Mouse (Mus musculus) embryonic stem cell, embryonic (primary cell): Measurements from ENCODE around the gene Ccdc120.

Source experiments
- CTCF ChIA-PET, 4 experiments: fragments of 300-600 bp in 2 of 4; fragments of 350-600 bp in 2 of 4; sonication (Branson Sonifier 250); formaldehyde crosslinking; loops; one replicate each; lab custom pipeline; 2022; ENCODE audit warnings: inconsistent platforms in 2 of 4; lab: Charles Lee
- POLR2A ChIA-PET, 4 experiments: fragments of 300-600 bp in 2 of 4; fragments of 350-600 bp in 2 of 4; sonication (Branson Sonifier 250); formaldehyde crosslinking; loops; one replicate each; lab custom pipeline; 2022; ENCODE audit warnings: antibody characterized with exemption in 4 of 4, inconsistent platforms in 1 of 4; lab: Charles Lee

The Ccdc120 gene

DNA sequence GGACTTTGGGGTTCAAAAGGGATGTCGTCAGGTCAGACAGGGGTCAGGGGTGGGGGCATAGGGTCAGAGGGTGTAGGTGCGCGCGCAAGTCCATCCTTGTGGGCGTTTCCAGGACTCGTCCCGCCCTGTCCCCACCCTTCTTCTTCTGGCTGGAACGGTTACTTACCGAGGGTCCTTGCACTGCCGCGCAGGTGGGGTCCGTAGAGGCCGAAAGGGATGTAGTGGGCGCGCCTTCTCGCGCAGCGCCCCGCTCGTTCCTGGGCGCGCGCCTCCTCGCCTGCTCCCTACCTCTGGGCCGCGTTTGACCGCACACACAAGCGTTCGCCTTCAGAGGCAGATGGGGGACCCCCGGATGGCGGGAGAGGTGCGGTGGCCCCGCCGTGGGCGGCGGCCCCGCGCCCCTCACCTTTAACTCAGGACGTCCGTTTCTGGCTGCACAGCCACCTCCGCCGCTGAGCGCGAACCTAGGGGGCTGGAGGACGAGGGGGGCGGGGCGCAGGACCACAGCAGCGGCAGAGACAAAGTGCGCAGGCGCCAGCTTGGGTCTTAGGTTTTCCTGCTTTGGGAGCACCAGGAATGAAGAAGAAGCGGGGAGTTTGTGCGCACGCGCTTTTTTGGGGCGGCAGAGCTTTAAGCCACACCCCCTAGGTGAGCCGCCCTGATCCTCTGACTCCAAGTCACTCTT is at the start of gene Ccdc120:
Ccdc120 (minus strand) TSS at position 474 of the 685 bp plus-strand sequence.
- ChIA-PET POLR2A (interaction anchor here in 3 of 4 experiments (0.5 to 1.4 kb wide), 11 partner anchors 12 to 72 kb away, joined by 3 to 17 read pairs (median 4); partner anchors contain the start of genes Kcnd1 (in 1 of the 3), Praf2 (in 1 of the 3), Tfe3 (in 1 of the 3) and Wdr45 (in 1 of the 3)), CTCF (interaction anchor here in 1 of 4 experiments (0.9 to 1.1 kb wide), 4 partner anchors 12 to 42 kb away, joined by 3 to 8 read pairs (median 4); partner anchors contain the start of gene Tfe3)

- POLR2A ChIA-PET, result no interaction called here
Measured at GRCm38 (mm10) chrX:7797327-7797726, 46.6 kb upstream of the Ccdc120 start.

DNA sequence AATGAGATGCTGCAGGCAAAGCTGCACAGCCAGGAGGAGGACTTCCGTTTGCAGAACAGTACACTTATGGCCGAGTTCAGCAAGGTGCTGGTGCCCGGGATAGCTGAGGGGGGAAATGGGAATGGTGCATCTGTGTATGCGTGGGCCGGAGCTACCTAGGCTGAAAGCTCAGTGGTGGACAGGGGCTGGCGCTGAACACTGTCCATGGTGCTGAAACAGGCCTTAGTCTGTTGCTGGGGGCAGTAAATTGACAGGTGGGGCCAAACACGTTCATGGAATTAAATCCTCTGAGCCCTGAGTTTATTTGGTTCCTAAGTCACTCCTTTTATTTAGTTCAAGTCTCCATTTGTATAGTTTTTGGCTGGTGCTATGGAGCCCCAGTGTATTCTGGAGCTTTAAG is 44.3 kb upstream of the Ccdc120 start:
- ChIA-PET CTCF (interaction anchor here in 2 of 4 experiments (0.5 to 0.7 kb wide), 3 partner anchors 47 to 164 kb away, joined by 3 to 5 read pairs (median 3); no protein-coding TSS in a partner anchor), POLR2A (interaction anchor here in 3 of 4 experiments (0.5 to 1.0 kb wide), 6 partner anchors 31 to 146 kb away, joined by 3 to 6 read pairs (median 4); partner anchors contain the start of genes Eras (in 1 of the 3) and Praf2 (in 1 of the 3))

More at GRCm38 (mm10) chrX:7797327-7797726, 46.6 kb upstream of the Ccdc120 start:
- CTCF ChIA-PET, result interaction anchor here in 1 of 4 experiments (0.5 kb wide), 1 partner anchor 322 kb away, joined by 3 read pairs; no protein-coding TSS in a partner anchor

DNA sequence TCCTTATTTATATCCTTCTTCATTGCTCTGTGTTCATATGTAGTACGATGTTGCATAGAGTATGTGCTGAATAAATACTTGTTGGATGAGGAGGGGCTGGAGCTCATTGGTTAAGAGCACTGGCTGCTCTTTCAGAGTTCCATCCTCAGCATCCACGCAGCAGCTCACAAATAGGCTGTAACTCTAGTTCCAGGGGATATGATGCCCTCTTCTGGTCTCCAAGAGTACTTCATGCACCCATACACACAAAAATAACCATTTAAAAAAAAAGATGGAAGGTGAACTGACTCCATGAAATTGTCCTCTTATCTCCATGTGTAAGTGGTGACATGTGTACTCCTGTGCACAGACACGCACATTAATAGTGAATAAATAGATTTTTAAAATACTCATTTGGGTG is 42.7 kb upstream of the Ccdc120 start:
- ChIA-PET CTCF (interaction anchor here (0.6 to 1.4 kb wide), 15 partner anchors 9 to 412 kb away, joined by 3 to 12 read pairs (median 3); partner anchors contain the start of gene Ccdc120 (in 1 of the 4)), POLR2A (interaction anchor here in 2 of 4 experiments (0.8 to 1.9 kb wide), 7 partner anchors 14 to 94 kb away, joined by 3 to 5 read pairs (median 3); partner anchors contain the start of gene Slc35a2 (in 1 of the 2))

DNA sequence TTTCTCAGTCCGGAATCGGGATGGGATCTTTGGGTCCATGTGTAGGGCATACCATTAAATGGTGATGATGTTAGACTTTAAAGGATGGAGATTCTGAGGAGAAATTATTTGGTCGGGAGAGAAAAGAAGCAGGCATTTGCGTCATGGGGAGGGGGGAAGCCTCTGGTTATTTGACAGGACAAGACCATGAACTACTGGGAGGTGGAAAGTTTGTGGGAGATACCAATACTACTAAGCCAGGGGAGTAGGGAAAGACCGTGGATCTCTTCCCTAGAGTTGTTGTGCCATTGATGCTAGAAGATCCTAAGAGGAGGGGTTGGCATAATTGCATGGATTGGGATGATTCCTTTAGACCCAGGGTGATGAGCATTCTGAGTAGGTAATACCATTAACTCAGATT is 39.6 kb upstream of the Ccdc120 start:
- CTCF ChIA-PET, result no interaction called here

DNA sequence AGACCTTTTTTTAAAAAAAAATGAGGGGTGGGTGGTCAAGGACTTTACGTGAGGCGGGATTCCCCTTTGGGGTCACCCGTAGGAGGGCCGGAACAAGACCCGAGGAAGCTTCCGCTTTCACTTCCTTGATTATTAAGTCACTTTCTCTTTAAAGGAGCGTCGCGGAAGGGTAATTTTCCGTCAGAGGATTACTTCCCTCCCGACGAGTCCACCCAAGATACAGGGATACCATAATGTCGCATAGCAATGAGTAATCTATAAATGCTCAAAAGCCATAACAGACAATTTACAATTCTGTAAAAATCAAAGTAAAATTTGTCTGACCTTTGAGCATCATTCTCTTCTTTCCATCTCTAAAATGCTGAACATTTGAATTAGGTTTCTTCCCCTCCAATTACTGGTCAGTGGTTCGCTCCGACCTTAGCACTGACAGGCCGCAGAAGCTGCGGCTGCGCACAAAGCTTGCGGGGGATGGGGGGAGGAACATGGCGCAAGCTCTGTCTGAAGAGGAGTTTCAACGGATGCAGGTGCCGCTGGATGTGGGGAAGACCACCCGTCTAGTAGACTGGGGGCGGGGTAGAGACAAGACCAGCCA is 38.9 kb upstream of the Ccdc120 start, which contains the start of gene Gripap1:
Gripap1 (plus strand) TSS at position 224 of the 595 bp plus-strand sequence.
- ChIA-PET POLR2A (interaction anchor here in 3 of 4 experiments (0.7 to 2.3 kb wide), 16 partner anchors 10 to 285 kb away, joined by 3 to 8 read pairs (median 4); partner anchors contain the start of genes Hdac6 (in 1 of the 3), Suv39h1 (in 1 of the 3) and Tfe3 (in 1 of the 3)), CTCF (interaction anchor here in 2 of 4 experiments (0.8 to 1.1 kb wide), 2 partner anchors 23 to 314 kb away, joined by 3 read pairs; no protein-coding TSS in a partner anchor)

More for the DNA sequence above, 39.6 kb upstream of the Ccdc120 start:
- POLR2A ChIA-PET, result interaction anchor here in 3 of 4 experiments (0.6 to 2.3 kb wide), 14 partner anchors 11 to 284 kb away, joined by 3 to 8 read pairs (median 4); partner anchors contain the start of genes Hdac6 (in 1 of the 3), Suv39h1 (in 1 of the 3) and Tfe3 (in 1 of the 3)

GRCm38 (mm10) chrX:7782603-7783092 is 31.9 kb upstream of the Ccdc120 start:
- ChIA-PET CTCF (interaction anchor here in 2 of 4 experiments (1.2 to 2.3 kb wide), 2 partner anchors 10 to 49 kb away, joined by 4 to 6 read pairs; no protein-coding TSS in a partner anchor), POLR2A (no interaction called here)

- CTCF ChIA-PET, result interaction anchor here in 2 of 4 experiments (0.6 to 1.2 kb wide), 7 partner anchors 11 to 296 kb away, joined by 3 to 5 read pairs (median 3); no protein-coding TSS in a partner anchor
- POLR2A ChIA-PET, result interaction anchor here in 2 of 4 experiments (0.6 to 1.7 kb wide), 8 partner anchors 10 to 43 kb away, joined by 3 to 8 read pairs (median 4); partner anchors contain the start of genes Gripap1 (in 1 of the 2) and Tfe3 (in 1 of the 2)
Measured at GRCm38 (mm10) chrX:7779294-7779693, 28.6 kb upstream of the Ccdc120 start.

DNA sequence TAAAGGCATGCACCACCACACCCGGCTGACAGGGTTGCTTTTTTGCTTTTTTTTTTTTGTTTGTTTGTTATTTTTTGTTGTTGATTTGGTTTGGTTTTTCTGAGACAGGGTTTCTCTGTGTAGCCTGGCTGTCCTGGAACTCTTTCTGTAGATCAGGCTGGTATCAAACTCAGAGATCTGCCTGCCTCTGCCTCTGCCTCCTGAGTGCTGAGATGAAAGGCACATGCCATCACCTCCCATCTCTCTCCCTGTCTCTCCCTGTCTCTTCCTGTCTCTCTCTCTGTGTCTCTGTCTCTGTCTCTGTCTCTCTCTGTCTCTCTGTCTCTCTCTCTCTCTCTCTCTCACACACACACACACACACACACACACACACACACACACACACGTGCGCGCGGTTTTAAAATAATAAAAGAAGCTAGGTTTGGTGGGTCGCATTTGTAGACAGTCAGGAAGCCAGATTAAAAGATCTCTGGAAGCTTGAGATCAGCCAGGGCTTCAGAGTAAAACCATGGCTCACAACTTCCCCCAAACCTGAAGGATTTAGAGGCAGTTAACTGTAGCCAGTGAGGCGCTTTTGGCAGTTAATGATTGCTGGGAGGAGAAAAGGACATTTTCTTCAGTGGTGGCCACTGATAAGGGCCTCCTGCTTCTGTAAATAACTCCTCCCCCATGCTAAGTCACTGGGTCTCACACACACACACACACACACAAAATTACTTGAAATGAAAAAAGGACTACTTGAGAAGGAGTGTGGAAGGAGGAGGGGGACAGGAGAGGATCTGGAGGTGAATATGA is 27.9 kb upstream of the Ccdc120 start:
- ChIA-PET CTCF (interaction anchor here in 2 of 4 experiments (0.6 to 1.2 kb wide), 6 partner anchors 11 to 46 kb away, joined by 3 to 5 read pairs (median 4); no protein-coding TSS in a partner anchor), POLR2A (interaction anchor here in 3 of 4 experiments (0.6 to 4.8 kb wide), 11 partner anchors 11 to 42 kb away, joined by 3 to 40 read pairs (median 4); partner anchors contain the start of genes Gripap1 (in 1 of the 3) and Tfe3 (in 1 of the 3))

DNA sequence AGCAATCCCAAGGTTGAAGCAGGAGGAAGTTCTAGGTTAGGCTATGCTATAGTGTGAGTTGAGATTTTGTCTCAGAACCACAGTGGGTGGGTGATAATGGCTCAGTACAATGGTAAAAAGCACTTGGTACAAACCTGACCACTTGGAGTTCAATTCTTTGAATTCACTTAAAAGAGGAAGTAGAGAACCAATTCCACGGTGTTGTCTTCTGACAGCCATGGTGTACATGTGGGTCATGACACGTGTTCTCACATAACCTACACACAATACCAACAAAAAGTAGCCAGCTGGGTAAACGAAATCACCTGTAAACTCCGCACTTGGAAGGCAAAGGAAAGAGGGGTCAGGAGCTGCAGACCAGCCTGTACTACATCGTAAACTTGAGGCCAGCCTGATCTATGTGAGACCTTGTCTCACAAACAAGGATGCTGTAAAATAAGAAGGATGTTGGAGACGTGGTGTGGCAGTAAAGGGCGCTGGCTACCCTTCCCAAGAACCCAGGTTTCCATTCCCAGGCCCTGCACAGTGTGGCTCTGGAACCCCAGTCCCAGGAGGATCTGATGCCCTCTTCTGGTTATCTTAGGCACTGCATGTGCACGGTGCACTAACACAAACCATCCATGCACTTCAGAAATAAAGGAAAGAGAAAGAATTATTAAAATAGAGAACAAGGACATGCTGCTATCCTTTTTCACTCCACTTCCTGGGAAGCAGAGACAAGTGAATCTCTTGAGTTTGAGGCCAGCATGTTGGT is 25.8 kb upstream of the Ccdc120 start:
- ChIA-PET POLR2A (interaction anchor here in 3 of 4 experiments (0.6 to 4.8 kb wide), 10 partner anchors 10 to 207 kb away, joined by 3 to 41 read pairs (median 5); partner anchors contain the start of genes Tfe3 (in 2 of the 3), Gripap1 (in 1 of the 3), Pqbp1 (in 1 of the 3) and Timm17b (in 1 of the 3)), CTCF (interaction anchor here in 1 of 4 experiments (1.0 kb wide), 1 partner anchor 43 kb away, joined by 4 read pairs; no protein-coding TSS in a partner anchor)

- ChIA-PET POLR2A (interaction anchor here in 3 of 4 experiments (0.5 to 4.8 kb wide), 12 partner anchors 10 to 172 kb away, joined by 3 to 41 read pairs (median 4); partner anchors contain the start of genes Tfe3 (in 2 of the 3), Gm45208 (in 1 of the 3), Gripap1 (in 1 of the 3) and Hdac6 (in 1 of the 3)), CTCF (interaction anchor here in 1 of 4 experiments (0.6 to 1.0 kb wide), 4 partner anchors 18 to 325 kb away, joined by 3 to 4 read pairs (median 3); partner anchors contain the start of gene Praf2)
Measured at GRCm38 (mm10) chrX:7775501-7776205, 24.9 kb upstream of the Ccdc120 start.

GRCm38 (mm10) chrX:7772766-7773165 is 22.1 kb upstream of the Ccdc120 start:
- POLR2A ChIA-PET, result no interaction called here

DNA sequence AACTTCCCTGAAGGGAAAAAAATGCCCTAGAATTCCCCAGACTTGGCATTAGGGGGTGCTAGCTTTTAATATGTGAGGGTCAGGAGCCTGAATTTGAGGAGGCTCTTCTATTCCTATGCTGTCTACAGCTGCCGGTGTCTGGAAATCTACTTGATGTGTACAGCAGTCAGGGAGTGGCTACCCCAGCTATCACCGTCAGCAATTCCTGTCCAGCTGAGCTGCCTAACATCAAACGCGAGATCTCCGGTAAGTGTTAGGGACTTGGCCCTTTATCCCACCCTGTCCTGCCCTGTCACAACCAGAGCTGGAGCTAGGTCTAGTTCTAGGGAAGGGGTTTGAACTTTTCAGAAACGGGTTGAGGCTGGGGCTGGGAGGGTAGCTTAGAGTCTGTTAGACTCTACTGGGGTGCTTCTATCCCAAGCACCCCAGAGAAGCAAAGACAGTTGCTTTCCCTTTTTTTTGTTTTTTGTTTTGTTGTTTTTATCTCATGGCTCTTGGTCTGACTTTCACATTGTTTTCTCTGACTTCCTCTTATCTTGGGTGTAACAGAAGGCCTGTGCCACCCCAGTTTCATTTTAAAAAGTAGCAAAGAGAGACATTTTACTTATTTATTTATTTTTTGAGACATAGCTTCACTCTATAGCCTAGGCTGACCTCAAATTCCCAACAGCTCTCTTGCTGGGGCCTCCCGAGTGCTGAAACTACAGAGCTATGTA is 18.8 kb upstream of the Ccdc120 start:
- ChIA-PET POLR2A (interaction anchor here in 1 of 4 experiments (6.3 kb wide), 1 partner anchor 7 kb away, joined by 40 read pairs; no protein-coding TSS in a partner anchor), CTCF (no interaction called here)

More at GRCm38 (mm10) chrX:7772766-7773165, 22.1 kb upstream of the Ccdc120 start:
- CTCF ChIA-PET, result interaction anchor here in 2 of 4 experiments (1.2 to 1.6 kb wide), 2 partner anchors 39 to 52 kb away, joined by 3 to 4 read pairs; no protein-coding TSS in a partner anchor

DNA sequence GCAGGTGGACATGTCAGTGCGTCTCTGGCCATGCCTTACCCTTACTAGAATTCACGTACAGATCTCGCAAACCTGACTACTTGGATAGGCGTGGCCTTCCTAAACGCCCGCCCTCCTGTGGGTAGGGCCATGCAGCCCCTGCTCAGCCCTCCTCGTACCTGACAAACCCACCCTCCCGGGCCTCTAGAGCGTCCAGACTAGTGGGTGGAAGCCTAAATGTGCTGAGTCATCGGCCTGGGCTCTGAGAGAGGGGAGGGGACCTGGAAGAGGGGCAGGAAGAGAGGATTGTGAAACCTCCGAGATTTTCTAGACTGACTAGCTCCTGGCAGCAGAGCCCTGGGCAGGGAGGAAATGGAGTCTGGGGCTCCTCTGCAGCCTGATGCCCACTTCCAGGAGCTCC is 15.1 kb upstream of the Ccdc120 start:
- POLR2A ChIA-PET, result interaction anchor here in 3 of 4 experiments (0.6 to 6.6 kb wide), 51 partner anchors 9 to 374 kb away, joined by 3 to 61 read pairs (median 4); partner anchors contain the start of genes Ccdc120 (in 3 of the 3), Gm45208 (in 2 of the 3), Gripap1 (in 2 of the 3) and Otud5 (in 2 of the 3)
- CTCF ChIA-PET, result interaction anchor here in 3 of 4 experiments (0.6 to 1.4 kb wide), 4 partner anchors 22 to 32 kb away, joined by 3 to 7 read pairs (median 4); no protein-coding TSS in a partner anchor
